Mouse (Mus musculus) adrenal gland, postnatal 4 days (tissue): ENCODE measurements around the gene Krtap5-3. TPM values are rescaled to one million over a fixed set of nuclear protein-coding genes. Genes with fewer than 3 reads are reported as not detected.

Experiments used
- total RNA-seq, 2 experiments: library from RNA; stranded (reverse); gene quantifications; 2 replicates each; pipeline ENCODE4 v1.2.3; 2021

The Krtap5-3 gene
- total RNA-seq, 2 experiments from 2014 or later, result not detected

Other genes with a start within 250 kb of the Krtap5-3 start
- 10 to 100 TPM; 50.1 to 52.1 TPM for gene Mob2, start 140.3 kb upstream of the Krtap5-3 start, total RNA-seq
- gene Dusp8, start 105.5 kb upstream of the Krtap5-3 start, total RNA-seq, result 1 to 10 TPM; 9.2 to 9.3 TPM
- gene Gm45618, start 80.6 kb upstream of the Krtap5-3 start, total RNA-seq, result not detected
- gene Gm39115, start 65.3 kb upstream of the Krtap5-3 start, total RNA-seq, result not detected
- not detected for gene Gm45337, start 56.8 kb upstream of the Krtap5-3 start, total RNA-seq
- not detected for gene Gm29735, start 44.3 kb upstream of the Krtap5-3 start, total RNA-seq
- not detected for gene Gm4553, start 35.6 kb upstream of the Krtap5-3 start, total RNA-seq
- not detected for gene Krtap5-2, start 25.4 kb upstream of the Krtap5-3 start, total RNA-seq
- not detected for gene Gm10153, start 11.0 kb upstream of the Krtap5-3 start, total RNA-seq
- not detected for gene Gm7579, start 10.5 kb downstream of the Krtap5-3 start, total RNA-seq
- not detected for gene Krtap5-5, start 28.6 kb downstream of the Krtap5-3 start, total RNA-seq
- gene Gm40460, start 39.7 kb downstream of the Krtap5-3 start, total RNA-seq, result not detected
- gene Gm2431, start 57.0 kb downstream of the Krtap5-3 start, total RNA-seq, result not detected
- gene Gm4559, start 73.0 kb downstream of the Krtap5-3 start, total RNA-seq, result not detected
- not detected for gene Krtap5-1, start 95.8 kb downstream of the Krtap5-3 start, total RNA-seq
- not detected for gene Krtap5-4, start 102.2 kb downstream of the Krtap5-3 start, total RNA-seq
- 1 to 10 TPM; 5.1 to 6.2 TPM for gene Ifitm10, start 172.4 kb downstream of the Krtap5-3 start, total RNA-seq
- 1 to 10 TPM in 1 of 2 experiments, under 1 TPM in 1; 0.48 to 4.3 TPM for gene Gm49369, start 181.3 kb downstream of the Krtap5-3 start, total RNA-seq
- 100 to 1,000 TPM; 536 to 544 TPM for gene Ctsd, start 186.7 kb downstream of the Krtap5-3 start, total RNA-seq
- gene Syt8, start 233.5 kb downstream of the Krtap5-3 start, total RNA-seq, result not detected
- gene Tnni2, start 240.4 kb downstream of the Krtap5-3 start, total RNA-seq, result 100 to 1,000 TPM in 1 of 2 experiments, 10 to 100 TPM in 1; 79.5 to 219 TPM